Mouse (Mus musculus): ENCODE data around the gene Armc7. TPM values are rescaled to one million over a fixed set of nuclear protein-coding genes. Genes with fewer than 3 reads are reported as not detected.
"Not testable (repeated sequence)": the region's sequence is repeated elsewhere in the genome, so short reads cannot be mapped to it uniquely, and the experiment has no call there.

Gene Armc7
- total and polyA plus RNA-seq, 3 experiments, result 6.3 to 17.1 (median 11.5) TPM

DNA sequence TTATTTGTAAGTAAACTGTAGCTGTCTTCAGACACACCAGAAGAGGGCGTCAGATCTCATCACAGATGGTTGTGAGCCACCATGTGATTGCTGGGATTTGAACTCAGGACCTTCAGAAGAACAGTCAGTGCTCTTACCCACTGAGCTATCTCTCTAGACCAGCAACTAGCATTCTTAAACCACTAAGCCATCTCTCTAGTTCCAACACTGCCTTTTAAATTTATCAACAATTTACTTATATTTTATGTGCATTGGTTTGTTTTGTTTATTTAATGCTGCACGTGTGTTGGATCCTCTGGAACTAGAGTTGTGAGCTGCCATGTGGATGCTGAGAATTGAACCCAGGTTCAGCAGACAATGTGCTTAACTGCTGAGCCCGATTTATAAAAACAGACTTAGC lies 51.0 kb downstream of the Armc7 start:
- DNase-seq, result not testable (repeated sequence)

DNA sequence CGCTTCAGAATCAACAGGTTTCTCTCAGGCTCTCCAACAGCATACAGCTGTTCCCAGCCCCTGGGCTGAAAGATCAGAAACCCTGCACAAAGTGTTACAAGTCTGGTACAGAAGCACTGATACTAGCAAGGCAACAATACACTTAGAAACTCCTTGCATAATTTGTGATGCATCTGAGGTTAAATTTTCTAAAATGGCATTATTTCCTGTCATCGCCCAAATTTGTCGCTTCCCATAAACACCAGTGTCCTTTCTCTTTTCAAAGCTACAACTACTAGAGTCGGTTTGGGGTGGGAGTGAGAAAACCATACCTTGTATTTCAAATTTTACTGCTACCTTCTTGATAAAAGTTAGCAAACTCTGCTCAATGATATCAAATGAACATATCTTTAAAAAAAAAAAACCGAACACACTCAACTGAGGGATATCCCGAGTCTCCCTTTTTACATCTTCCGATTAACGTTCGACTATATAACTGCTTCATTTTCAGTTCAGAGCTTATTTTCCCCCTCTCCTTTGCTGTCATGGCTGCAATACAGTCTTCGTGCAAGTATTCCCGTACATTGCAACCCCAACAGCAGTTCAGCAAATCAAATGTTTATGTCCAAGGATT lies 59.4 kb downstream of the Armc7 start:
- no peak for DNase-seq

- peak; percentile 83 for DNase-seq
Measured at GRCm38 (mm10) chr11:115535401-115536037, 60.1 kb downstream of the Armc7 start.

- peak; percentile 99 for DNase-seq
Measured at GRCm38 (mm10) chr11:115536038-115536681, 60.7 kb downstream of the Armc7 start, which contains the start of gene Sumo2. Gene Sumo2 (minus strand): TSS chr11:115536276.

GRCm38 (mm10) chr11:115536856-115537568 lies 61.5 kb downstream of the Armc7 start:
- DNase-seq, result peak; percentile 17

GRCm38 (mm10) chr11:115538045-115538444 lies 62.6 kb downstream of the Armc7 start:
- no peak for DNase-seq

Small RNAs within 50 kb of the gene (microRNA-seq; reads per million reads assigned to microRNA genes)
- 0 reads per million in 2 experiments for gene Mir3968

Other genes with a start within 250 kb of the Armc7 start
- gene Grin2c, start 208.4 kb upstream of the Armc7 start, total RNA-seq (2021), result 1 to 10 TPM; 2.3 to 9.4 TPM
- gene Grin2c, start 208.4 kb upstream of the Armc7 start, polyA plus RNA-seq (2012; rRNA removed), result 13.8 and 25.5 TPM in 2 replicates
- gene Fdxr, start 198.6 kb upstream of the Armc7 start, total RNA-seq (2021), result 1,000 to 10,000 TPM; 1,196 to 1,476 TPM
- gene Fdxr, start 198.6 kb upstream of the Armc7 start, polyA plus RNA-seq (2012; rRNA removed), result 2,178 and 2,420 TPM in 2 replicates
- gene Fads6, start 178.0 kb upstream of the Armc7 start, total RNA-seq (2021), result 10 to 100 TPM; 56.7 to 76.5 TPM
- 87.7 and 93.1 TPM in 2 replicates for gene Fads6, start 178.0 kb upstream of the Armc7 start, polyA plus RNA-seq (2012; rRNA removed)
- gene Otop2, start 168.5 kb upstream of the Armc7 start, total RNA-seq (2021), result not detected
- gene Otop2, start 168.5 kb upstream of the Armc7 start, polyA plus RNA-seq (2012; rRNA removed), result 0.12 TPM in 1 of 2 replicates, not detected in the other
- under 1 TPM; 0.49 to 0.69 TPM for gene Ush1g, start 153.6 kb upstream of the Armc7 start, total RNA-seq (2021)
- 0.50 and 0.52 TPM in 2 replicates for gene Ush1g, start 153.6 kb upstream of the Armc7 start, polyA plus RNA-seq (2012; rRNA removed)
- not detected for gene Otop3, start 140.9 kb upstream of the Armc7 start, total RNA-seq (2021)
- gene Otop3, start 140.9 kb upstream of the Armc7 start, polyA plus RNA-seq (2012; rRNA removed), result 0.07 TPM in 1 of 2 replicates, not detected in the other
- gene Hid1, start 107.9 kb upstream of the Armc7 start, total RNA-seq (2021), result 10 to 100 TPM; 23.8 to 25.0 TPM
- gene Hid1, start 107.9 kb upstream of the Armc7 start, polyA plus RNA-seq (2012; rRNA removed), result 27.1 and 27.3 TPM in 2 replicates
- 100 to 1,000 TPM in 1 of 2 experiments, 10 to 100 TPM in 1; 67.8 to 169 TPM for gene Cdr2l, start 93.8 kb upstream of the Armc7 start, total RNA-seq (2021)
- gene Cdr2l, start 93.8 kb upstream of the Armc7 start, polyA plus RNA-seq (2012; rRNA removed), result 63.0 and 75.9 TPM in 2 replicates
- gene Mrpl58, start 71.9 kb upstream of the Armc7 start, total RNA-seq (2021), result 100 to 1,000 TPM; 163 to 165 TPM
- gene Mrpl58, start 71.9 kb upstream of the Armc7 start, polyA plus RNA-seq (2012; rRNA removed), result 96.1 and 100 TPM in 2 replicates
- gene Atp5h, start 55.7 kb upstream of the Armc7 start, total RNA-seq (2021), result 100 to 1,000 TPM; 734 to 761 TPM
- 14.2 and 14.9 TPM in 2 replicates for gene Atp5h, start 55.7 kb upstream of the Armc7 start, polyA plus RNA-seq (2012; rRNA removed)
- 10 to 100 TPM; 52.1 to 72.0 TPM for gene Kctd2, start 55.5 kb upstream of the Armc7 start, total RNA-seq (2021)
- gene Kctd2, start 55.5 kb upstream of the Armc7 start, polyA plus RNA-seq (2012; rRNA removed), result 62.9 and 80.0 TPM in 2 replicates
- gene Trim80, start 35.1 kb upstream of the Armc7 start, total RNA-seq (2021), result under 1 TPM; 0.14 to 0.52 TPM
- gene Trim80, start 35.1 kb upstream of the Armc7 start, polyA plus RNA-seq (2012; rRNA removed), result 0.55 and 0.59 TPM in 2 replicates
- gene Slc16a5, start 13.2 kb upstream of the Armc7 start, total RNA-seq (2021), result under 1 TPM in 1 of 2 experiments, not detected in 1; 0.26 TPM
- gene Slc16a5, start 13.2 kb upstream of the Armc7 start, polyA plus RNA-seq (2012; rRNA removed), result 0.32 TPM in 1 of 2 replicates, not detected in the other
- 100 to 1,000 TPM; 124 to 154 TPM for gene Nt5c, start 16.2 kb downstream of the Armc7 start, total RNA-seq (2021)
- gene Nt5c, start 16.2 kb downstream of the Armc7 start, polyA plus RNA-seq (2012; rRNA removed), result 68.4 and 73.4 TPM in 2 replicates
- gene Jpt1, start 38.7 kb downstream of the Armc7 start, total RNA-seq (2021), result 100 to 1,000 TPM in 1 of 2 experiments, 10 to 100 TPM in 1; 71.8 to 109 TPM
- gene Jpt1, start 38.7 kb downstream of the Armc7 start, polyA plus RNA-seq (2012; rRNA removed), result 100 and 102 TPM in 2 replicates
- gene Sumo2, start 60.6 kb downstream of the Armc7 start, total RNA-seq (2021), result 100 to 1,000 TPM; 241 to 251 TPM
- 15.9 and 18.9 TPM in 2 replicates for gene Sumo2, start 60.6 kb downstream of the Armc7 start, polyA plus RNA-seq (2012; rRNA removed)
- 10 to 100 TPM; 32.5 to 46.0 TPM for gene Nup85, start 88.8 kb downstream of the Armc7 start, total RNA-seq (2021)
- 24.7 and 28.9 TPM in 2 replicates for gene Nup85, start 88.8 kb downstream of the Armc7 start, polyA plus RNA-seq (2012; rRNA removed)
- gene Mrps7, start 128.3 kb downstream of the Armc7 start, total RNA-seq (2021), result 100 to 1,000 TPM in 1 of 2 experiments, 10 to 100 TPM in 1; 99.9 to 121 TPM
- 31.8 and 33.5 TPM in 2 replicates for gene Mrps7, start 128.3 kb downstream of the Armc7 start, polyA plus RNA-seq (2012; rRNA removed)
- gene Gga3, start 128.4 kb downstream of the Armc7 start, total RNA-seq (2021), result 10 to 100 TPM; 21.8 to 38.7 TPM
- gene Gga3, start 128.4 kb downstream of the Armc7 start, polyA plus RNA-seq (2012; rRNA removed), result 22.6 and 38.9 TPM in 2 replicates
- 100 to 1,000 TPM in 1 of 2 experiments, 10 to 100 TPM in 1; 92.5 to 170 TPM for gene Mif4gd, start 137.3 kb downstream of the Armc7 start, total RNA-seq (2021)
- gene Mif4gd, start 137.3 kb downstream of the Armc7 start, polyA plus RNA-seq (2012; rRNA removed), result 182 and 243 TPM in 2 replicates
- gene Slc25a19, start 152.6 kb downstream of the Armc7 start, total RNA-seq (2021), result 100 to 1,000 TPM; 117 to 132 TPM
- gene Slc25a19, start 152.6 kb downstream of the Armc7 start, polyA plus RNA-seq (2012; rRNA removed), result 156 and 170 TPM in 2 replicates
- gene Grb2, start 232.9 kb downstream of the Armc7 start, total RNA-seq (2021), result 100 to 1,000 TPM; 136 to 162 TPM
- 41.2 and 50.8 TPM in 2 replicates for gene Grb2, start 232.9 kb downstream of the Armc7 start, polyA plus RNA-seq (2012; rRNA removed)

Measured in adrenal gland, adult 2 months (tissue).